8 mouse cellular contexts compared by ENCODE assay signal in the genomic region with DNA sequence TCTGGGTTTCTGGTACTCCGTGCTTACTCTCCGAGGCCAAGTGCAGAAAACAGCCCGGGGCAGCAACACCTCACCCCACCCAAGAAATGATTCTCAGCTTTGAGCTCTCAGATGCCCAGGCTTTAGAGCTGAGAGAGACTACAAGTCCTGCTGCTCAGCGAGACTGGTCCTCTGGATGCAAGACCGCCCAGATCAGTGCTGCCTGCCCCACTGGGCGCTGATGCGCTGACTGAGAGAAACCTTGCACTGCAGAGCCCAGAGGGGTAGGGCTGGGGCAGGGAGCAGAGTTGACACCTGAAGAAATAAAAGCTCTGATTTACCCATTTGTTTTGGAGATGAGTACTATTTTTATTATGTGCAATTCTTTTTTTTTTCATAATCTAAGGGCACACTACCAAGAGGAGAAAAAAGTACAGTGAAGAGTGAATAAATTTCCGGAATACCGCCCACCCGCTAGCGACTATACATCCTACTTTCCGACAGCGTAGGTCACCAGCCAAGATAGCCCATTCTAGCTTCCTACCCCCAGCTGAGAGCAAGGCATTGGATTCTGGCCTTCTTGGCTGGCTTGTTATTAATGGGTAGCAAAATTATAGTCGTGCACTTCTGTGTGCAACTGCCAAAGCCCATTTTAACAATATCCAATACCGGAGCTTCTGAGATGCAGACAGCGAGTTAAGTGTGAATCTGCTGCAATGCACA. TPM values are rescaled to one million over a fixed set of nuclear protein-coding genes. Genes with fewer than 3 reads are reported as not detected.
DNase-seq lines count a peak whose midpoint lies in the region; ATAC-seq lines count a peak whose summit lies in the region.

A gene (minus strand): TSS at position 243 of the 702 bp plus-strand sequence.

- H3K9me3 ChIP-seq in liver, embryonic 13.5 days (replicated peaks) = no peaks in the 10 kb centered on the region

- H3K4me2 ChIP-seq in liver, embryonic 13.5 days = peak within 1 kb of the TSS; percentile 51

- no peak within 1 kb of the TSS for H3K9ac ChIP-seq in liver, embryonic 13.5 days

- H3K4me3 ChIP-seq in liver, embryonic 13.5 days (replicated peaks) = peak within 1 kb of the TSS; percentile 32

- no peaks in the 10 kb centered on the region for H3K36me3 ChIP-seq in liver, embryonic 13.5 days

- H3K4me1 ChIP-seq in liver, embryonic 13.5 days (replicated peaks) = no peaks in the 10 kb centered on the region

- no peak for DNase-seq in frontal cortex, postnatal 25 days (ENCODE audit: low spot score in 2 of 2)
- DNase-seq in right cerebral cortex, adult 18-20 months = peak; percentile 48
- DNase-seq in right cerebral cortex, postnatal 25 days = no peak
- DNase-seq in liver, embryonic 13.5 days = no peak
- no peak for DNase-seq in Muller cell, postnatal 12 days (ENCODE audit: inconsistent ontology term)
- DNase-seq in urinary bladder, adult 18-20 months (ENCODE audit: low spot score in 2 of 2) = no peak

- peak; percentile 21 for ATAC-seq in frontal cortex, adult (ENCODE audit: low TSS enrichment)
- ATAC-seq in hematopoietic stem cell, adult 5-6 weeks (replicated peaks in 1 of 2; ENCODE audit: insufficient read depth in 1 of 2, low FRiP score in 2 of 2, low TSS enrichment in 1 of 2, low read depth in 1 of 2, poor library complexity in 2 of 2, severe bottlenecking in 2 of 2) = 0 out of 4 replicates have a peak, but pooled peaks of 1 of the 2 experiments have one; percentile 10
- no peak for ATAC-seq in liver, embryonic 13.5 days (ENCODE audit: low read depth)

- no peak within 1 kb of the TSS for H3K27ac ChIP-seq in liver, embryonic 13.5 days

- WGBS in liver, embryonic 13.5 days (ENCODE audit: insufficient replicate concordance) = 26% methylated on average over 16 of the region's 16 CpGs

- peaks cover 48% of the 10 kb centered on the region for H3K27me3 ChIP-seq in liver, embryonic 13.5 days

RNA-seq across cellular contexts. Expression of the gene that starts here (rescaled TPM):
- 11.2 and 17.6 TPM in 2 replicates for total RNA-seq in hematopoietic stem cell, adult 5-6 weeks (2017)
- polyA plus RNA-seq in liver, embryonic 13.5 days (2015; fragmentation: Nextera tagmentation; extraction: Ambion mirVana) = 0.81 and 1.1 TPM in 2 replicates
